Mouse (Mus musculus) retina, adult 2 months (tissue): Measurements from ENCODE around the gene Pklr.

Source experiments
- DNase-seq: peaks from one replicate; pipeline ENCODE4 v3.0.0-alpha.2; 2012; ENCODE audit warnings: low read depth, low spot score

Gene Pklr

GRCm38 (mm10) chr3:89163643-89164245 lies 27.8 kb downstream of the Pklr start:
- DNase-seq, result no peak

GRCm38 (mm10) chr3:89164506-89165267 lies 28.7 kb downstream of the Pklr start, which contains the start of gene Clk2:
Gene Clk2, plus strand, starts transcription at chr3:89164795.
- DNase-seq, result peak; percentile 80

GRCm38 (mm10) chr3:89165268-89165870 lies 29.4 kb downstream of the Pklr start:
- DNase-seq, result no peak

GRCm38 (mm10) chr3:89166945-89167344 lies 31.0 kb downstream of the Pklr start:
- DNase-seq, result no peak

- no peak for DNase-seq
These were observed 38.9 kb downstream of the Pklr start for GRCm38 (mm10) chr3:89174844-89175243.

GRCm38 (mm10) chr3:89175544-89175943 lies 39.6 kb downstream of the Pklr start:
- no peak for DNase-seq

GRCm38 (mm10) chr3:89176421-89176820 lies 40.5 kb downstream of the Pklr start:
- DNase-seq, result no peak

GRCm38 (mm10) chr3:89177242-89178106 lies 41.5 kb downstream of the Pklr start, which contains the start of gene Scamp3:
Gene Scamp3, plus strand, starts transcription at chr3:89177473.
- peak; percentile 95 for DNase-seq

GRCm38 (mm10) chr3:89178107-89178385 lies 42.1 kb downstream of the Pklr start:
- DNase-seq, result no peak

GRCm38 (mm10) chr3:89179056-89179455 lies 43.1 kb downstream of the Pklr start:
- DNase-seq, result no peak

GRCm38 (mm10) chr3:89181749-89182500 lies 46.0 kb downstream of the Pklr start:
- no peak for DNase-seq

- no peak for DNase-seq
These were observed 46.7 kb downstream of the Pklr start for GRCm38 (mm10) chr3:89182531-89183057.

- DNase-seq, result peak; percentile 61
These were observed 47.4 kb downstream of the Pklr start, which contains the start of gene Fam189b for GRCm38 (mm10) chr3:89183058-89183958. Gene Fam189b, plus strand, starts transcription at chr3:89183143.

- no peak for DNase-seq
These were observed 48.0 kb downstream of the Pklr start for GRCm38 (mm10) chr3:89183959-89184315.

- no peak for DNase-seq
These were observed 51.3 kb downstream of the Pklr start for GRCm38 (mm10) chr3:89187197-89187596.

GRCm38 (mm10) chr3:89187690-89188477 lies 51.9 kb downstream of the Pklr start:
- no peak for DNase-seq

- no peak for DNase-seq
These were observed 52.5 kb downstream of the Pklr start for GRCm38 (mm10) chr3:89188478-89188875.

- no peak for DNase-seq
These were observed 54.5 kb downstream of the Pklr start for GRCm38 (mm10) chr3:89190436-89190835.

GRCm38 (mm10) chr3:89193351-89193750 lies 57.4 kb downstream of the Pklr start:
- no peak for DNase-seq
